Mouse (Mus musculus): Measurements from ENCODE around the gene Grid1.

GRCm38 (mm10) chr14:35393591-35393990 is 573.7 kb downstream of the Grid1 start:
- no peak for TF ChIP-seq CTCF (conservative IDR thresholded peaks at IDR 0.05; ENCODE audit: insufficient read depth, insufficient read length, low read depth, low read length)
- no peak for TF ChIP-seq POLR2A (IDR thresholded peaks at IDR 0.05; ENCODE audit: low read depth, low read length)

Measured in kidney, adult 2 months (tissue).